Mouse (Mus musculus): ENCODE results near the gene Lrrc4. TPM values are rescaled to one million over a fixed set of nuclear protein-coding genes. Genes with fewer than 3 reads are reported as not detected.

Lrrc4 gene
- polyA plus RNA-seq, 1 experiment: 0.53 TPM

- TF ChIP-seq CTCF (IDR thresholded peaks at IDR 0.05; ENCODE audit: extremely low read depth, insufficient read depth, insufficient read length, insufficient replicate concordance) (no peak), POLR2A (IDR thresholded peaks at IDR 0.05; ENCODE audit: low read depth, low read length) (no peak)
- no peak overlapping the region for H3K4me3 ChIP-seq (ENCODE audit: extremely low read depth, insufficient read depth, insufficient read length)
- no peak for DNase-seq (ENCODE audit: low read depth in 1 of 2, low spot score in 2 of 2)
- H3K36me3 ChIP-seq (ENCODE audit: control insufficient read depth, insufficient read depth, low read length): peaks cover 3% of the 10 kb centered on the region; the same call in 1 of the 2 replicates
- 91% methylated on average over 3 of the region's 3 CpGs for WGBS
- H3K27ac ChIP-seq (ENCODE audit: insufficient read depth, low read length): no peak overlapping the region
- H3K4me1 ChIP-seq (ENCODE audit: control insufficient read depth, insufficient read depth, insufficient read length): no peaks in the 10 kb centered on the region
- H3K27me3 ChIP-seq (ENCODE audit: control insufficient read depth, insufficient read depth, low read length): no peaks in the 10 kb centered on the region
Observed at GRCm38 (mm10) chr6:28664716-28665115, 166.8 kb downstream of the Lrrc4 start.

- Histone ChIP-seq H3K36me3 (ENCODE audit: control insufficient read depth, insufficient read depth, low read length) (peaks cover 3% of the 10 kb centered on the region; the same call in 1 of the 2 replicates), H3K4me1 (ENCODE audit: control insufficient read depth, insufficient read depth, insufficient read length) (no peaks in the 10 kb centered on the region), H3K27ac (ENCODE audit: insufficient read depth, low read length) (no peak overlapping the region), H3K27me3 (ENCODE audit: control insufficient read depth, insufficient read depth, low read length) (no peaks in the 10 kb centered on the region), H3K4me3 (ENCODE audit: extremely low read depth, insufficient read depth, insufficient read length) (no peak overlapping the region)
- TF ChIP-seq POLR2A (IDR thresholded peaks at IDR 0.05; ENCODE audit: low read depth, low read length) (no peak), CTCF (IDR thresholded peaks at IDR 0.05; ENCODE audit: extremely low read depth, insufficient read depth, insufficient read length, insufficient replicate concordance) (no peak)
- 90% methylated on average over 5 of the region's 5 CpGs for WGBS
- DNase-seq (ENCODE audit: low read depth in 1 of 2, low spot score in 2 of 2): no peak
Observed at GRCm38 (mm10) chr6:28663670-28664069, 167.9 kb downstream of the Lrrc4 start.

- Histone ChIP-seq H3K4me1 (ENCODE audit: control insufficient read depth, insufficient read depth, insufficient read length) (no peaks in the 10 kb centered on the region), H3K27me3 (ENCODE audit: control insufficient read depth, insufficient read depth, low read length) (no peaks in the 10 kb centered on the region), H3K4me3 (ENCODE audit: extremely low read depth, insufficient read depth, insufficient read length) (no peak overlapping the region), H3K27ac (ENCODE audit: insufficient read depth, low read length) (no peak overlapping the region), H3K36me3 (ENCODE audit: control insufficient read depth, insufficient read depth, low read length) (0 out of 2 replicates have a peak, but pooled peaks cover 1% of the 10 kb centered on the region)
- TF ChIP-seq CTCF (IDR thresholded peaks at IDR 0.05; ENCODE audit: extremely low read depth, insufficient read depth, insufficient read length, insufficient replicate concordance): no peak
- no peak for TF ChIP-seq POLR2A (IDR thresholded peaks at IDR 0.05; ENCODE audit: low read depth, low read length)
- WGBS: 90% methylated on average over 3 of the region's 3 CpGs
- no peak for DNase-seq (ENCODE audit: low read depth in 1 of 2, low spot score in 2 of 2)
Observed at GRCm38 (mm10) chr6:28663004-28663403, 168.5 kb downstream of the Lrrc4 start.

- Histone ChIP-seq H3K36me3 (ENCODE audit: control insufficient read depth, insufficient read depth, low read length) (0 out of 2 replicates have a peak, but pooled peaks cover 1% of the 10 kb centered on the region), H3K4me3 (ENCODE audit: extremely low read depth, insufficient read depth, insufficient read length) (no peak overlapping the region), H3K27me3 (ENCODE audit: control insufficient read depth, insufficient read depth, low read length) (no peaks in the 10 kb centered on the region), H3K27ac (ENCODE audit: insufficient read depth, low read length) (no peak overlapping the region), H3K4me1 (ENCODE audit: control insufficient read depth, insufficient read depth, insufficient read length) (no peaks in the 10 kb centered on the region)
- WGBS: 93% methylated on average over 5 of the region's 5 CpGs
- no peak for TF ChIP-seq POLR2A (IDR thresholded peaks at IDR 0.05; ENCODE audit: low read depth, low read length)
- no peak for TF ChIP-seq CTCF (IDR thresholded peaks at IDR 0.05; ENCODE audit: extremely low read depth, insufficient read depth, insufficient read length, insufficient replicate concordance)
- DNase-seq (ENCODE audit: low read depth in 1 of 2, low spot score in 2 of 2): no peak
Observed at GRCm38 (mm10) chr6:28656511-28656910, 175.0 kb downstream of the Lrrc4 start.

- Histone ChIP-seq H3K36me3 (ENCODE audit: control insufficient read depth, insufficient read depth, low read length) (no peaks in the 10 kb centered on the region), H3K27ac (ENCODE audit: insufficient read depth, low read length) (no peak overlapping the region), H3K27me3 (ENCODE audit: control insufficient read depth, insufficient read depth, low read length) (no peaks in the 10 kb centered on the region), H3K4me3 (ENCODE audit: extremely low read depth, insufficient read depth, insufficient read length) (no peak overlapping the region), H3K4me1 (ENCODE audit: control insufficient read depth, insufficient read depth, insufficient read length) (no peaks in the 10 kb centered on the region)
- TF ChIP-seq POLR2A (IDR thresholded peaks at IDR 0.05; ENCODE audit: low read depth, low read length) (no peak), CTCF (IDR thresholded peaks at IDR 0.05; ENCODE audit: extremely low read depth, insufficient read depth, insufficient read length, insufficient replicate concordance) (no peak)
- no peak for DNase-seq (ENCODE audit: low read depth in 1 of 2, low spot score in 2 of 2)
Observed at GRCm38 (mm10) chr6:28645231-28645630, 186.3 kb downstream of the Lrrc4 start.

- TF ChIP-seq POLR2A (IDR thresholded peaks at IDR 0.05; ENCODE audit: low read depth, low read length): no peak
- no peak for TF ChIP-seq CTCF (IDR thresholded peaks at IDR 0.05; ENCODE audit: extremely low read depth, insufficient read depth, insufficient read length, insufficient replicate concordance)
- Histone ChIP-seq H3K27me3 (ENCODE audit: control insufficient read depth, insufficient read depth, low read length) (no peaks in the 10 kb centered on the region), H3K27ac (ENCODE audit: insufficient read depth, low read length) (no peak overlapping the region), H3K4me3 (ENCODE audit: extremely low read depth, insufficient read depth, insufficient read length) (no peak overlapping the region), H3K36me3 (ENCODE audit: control insufficient read depth, insufficient read depth, low read length) (no peaks in the 10 kb centered on the region), H3K4me1 (ENCODE audit: control insufficient read depth, insufficient read depth, insufficient read length) (no peaks in the 10 kb centered on the region)
- WGBS: 78% methylated on average over 2 of the region's 2 CpGs
- DNase-seq (ENCODE audit: low read depth in 1 of 2, low spot score in 2 of 2): no peak
Observed at GRCm38 (mm10) chr6:28642909-28643308, 188.6 kb downstream of the Lrrc4 start.

- no peak for DNase-seq (ENCODE audit: low read depth in 1 of 2, low spot score in 2 of 2)
- no peak overlapping the region for H3K27ac ChIP-seq (ENCODE audit: insufficient read depth, low read length)
- 94% methylated on average over 5 of the region's 5 CpGs for WGBS
Observed at GRCm38 (mm10) chr6:28640088-28640487, 191.5 kb downstream of the Lrrc4 start.

More at GRCm38 (mm10) chr6:28640088-28640487, 191.5 kb downstream of the Lrrc4 start:
- no peak for TF ChIP-seq CTCF (IDR thresholded peaks at IDR 0.05; ENCODE audit: extremely low read depth, insufficient read depth, insufficient read length, insufficient replicate concordance)
- TF ChIP-seq POLR2A (IDR thresholded peaks at IDR 0.05; ENCODE audit: low read depth, low read length): no peak
- H3K4me1 ChIP-seq (ENCODE audit: control insufficient read depth, insufficient read depth, insufficient read length): no peaks in the 10 kb centered on the region
- no peaks in the 10 kb centered on the region for H3K27me3 ChIP-seq (ENCODE audit: control insufficient read depth, insufficient read depth, low read length)
- no peak overlapping the region for H3K4me3 ChIP-seq (ENCODE audit: extremely low read depth, insufficient read depth, insufficient read length)
- H3K36me3 ChIP-seq (ENCODE audit: control insufficient read depth, insufficient read depth, low read length): no peaks in the 10 kb centered on the region
